Mouse (Mus musculus) heart, postnatal 0 days (tissue): Measurements from ENCODE around the gene Slc9a9.

ENCODE experiments used
- CTCF ChIP-seq: IDR thresholded peaks from 2 replicates; pipeline ENCODE4 v1.5.1; 2016; ENCODE audit warnings: antibody characterized with exemption, control low read depth, low read depth
- EP300 ChIP-seq: IDR thresholded peaks from 2 replicates; pipeline ENCODE4 v1.6.1; 2016; ENCODE audit warnings: antibody characterized with exemption, low read depth

DNA sequence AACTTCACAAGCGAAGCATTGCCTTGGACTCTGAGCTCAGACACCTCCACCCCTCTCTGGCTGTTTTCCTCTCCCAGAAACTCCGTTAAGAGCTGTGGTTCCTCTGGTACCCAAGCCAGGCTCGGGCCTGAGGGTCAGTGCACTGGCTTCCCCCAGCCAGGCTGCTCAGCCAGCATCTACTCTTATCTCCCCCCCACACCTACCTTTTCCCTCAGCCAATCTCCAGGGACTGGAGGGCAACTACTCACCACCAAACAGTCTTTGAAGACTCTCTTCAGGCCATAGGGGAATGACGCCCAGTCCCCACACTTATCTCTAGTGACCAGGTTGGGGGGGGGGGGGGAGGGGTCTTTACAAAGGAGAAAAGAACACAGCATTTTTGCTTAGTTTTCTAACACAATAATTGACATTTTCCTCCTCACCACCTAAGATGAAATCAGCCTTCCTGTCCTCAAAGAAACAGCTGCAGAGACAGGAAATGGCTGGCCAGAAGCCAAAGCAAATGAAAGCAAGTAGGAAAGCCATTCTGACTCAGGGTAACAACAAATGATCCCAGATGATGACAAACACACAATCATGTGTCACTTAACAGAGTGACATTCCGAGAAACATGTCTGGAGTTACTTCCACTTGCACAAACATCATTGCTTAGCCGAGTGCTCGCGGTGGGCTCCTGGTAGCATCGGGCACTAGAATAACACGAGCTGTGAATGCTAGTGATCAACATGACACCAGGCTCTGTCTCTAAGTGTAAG lies 610.1 kb downstream of the Slc9a9 start:
- TF ChIP-seq CTCF, result no peak
- TF ChIP-seq EP300, result no peak
